Mouse (Mus musculus): ENCODE results near the gene Tmem63b. TPM values are rescaled to one million over a fixed set of nuclear protein-coding genes. Genes with fewer than 3 reads are reported as not detected.

The Tmem63b gene
- polyA plus RNA-seq, 1 experiment from 2014 or later, result 49.3 TPM

- 94% methylated on average over 6 of the region's 6 CpGs for WGBS
- H3K9me3 ChIP-seq (ENCODE audit: control insufficient read depth, low read length), result no peaks in the 10 kb centered on the region
- H3K9ac ChIP-seq (ENCODE audit: low read length), result no peak overlapping the region
- H3K4me2 ChIP-seq, result no peak overlapping the region
- 0 out of 2 replicates have a peak, but pooled peaks cover 4% of the 10 kb centered on the region for H3K36me3 ChIP-seq (ENCODE audit: control insufficient read depth, insufficient read depth, low read length)
- peaks cover 5% of the 10 kb centered on the region; the same call in 1 of the 2 replicates for H3K4me1 ChIP-seq (ENCODE audit: control insufficient read depth, insufficient read depth, low read length)
- H3K27ac ChIP-seq (ENCODE audit: low read depth, low read length), result no peak overlapping the region
- DNase-seq (ENCODE audit: low spot score, missing footprints), result no peak
- H3K27me3 ChIP-seq (ENCODE audit: control insufficient read depth, insufficient read depth, low read length), result no peaks in the 10 kb centered on the region
- no peak overlapping the region for H3K4me3 ChIP-seq (ENCODE audit: low read depth, low read length)
- no peak for ATAC-seq (ENCODE audit: low FRiP score)
Observed at GRCm38 (mm10) chr17:45698368-45698767, 11.7 kb upstream of the Tmem63b start.

GRCm38 (mm10) chr17:45696981-45697380 lies 10.3 kb upstream of the Tmem63b start:
- Histone ChIP-seq H3K4me3 (ENCODE audit: low read depth, low read length) (no peak overlapping the region), H3K27ac (ENCODE audit: low read depth, low read length) (no peak overlapping the region), H3K36me3 (ENCODE audit: control insufficient read depth, insufficient read depth, low read length) (0 out of 2 replicates have a peak, but pooled peaks cover 4% of the 10 kb centered on the region), H3K9ac (ENCODE audit: low read length) (no peak overlapping the region), H3K27me3 (ENCODE audit: control insufficient read depth, insufficient read depth, low read length) (no peaks in the 10 kb centered on the region), H3K4me1 (ENCODE audit: control insufficient read depth, insufficient read depth, low read length) (peaks cover 5% of the 10 kb centered on the region; the same call in 1 of the 2 replicates), H3K4me2 (no peak overlapping the region), H3K9me3 (ENCODE audit: control insufficient read depth, low read length) (no peaks in the 10 kb centered on the region)
- DNase-seq (ENCODE audit: low spot score, missing footprints) (no peak), ATAC-seq (ENCODE audit: low FRiP score) (no peak)
- 85% methylated on average over 9 of the region's 9 CpGs for WGBS

GRCm38 (mm10) chr17:45695227-45696120 lies 8.8 kb upstream of the Tmem63b start:
- H3K4me3 ChIP-seq (ENCODE audit: low read depth, low read length), result no peak overlapping the region
- 79% methylated on average over 23 of the region's 23 CpGs for WGBS
- H3K27ac ChIP-seq (ENCODE audit: low read depth, low read length), result no peak overlapping the region
- no peaks in the 10 kb centered on the region for H3K27me3 ChIP-seq (ENCODE audit: control insufficient read depth, insufficient read depth, low read length)
- no peak for ATAC-seq (ENCODE audit: low FRiP score)
- no peak overlapping the region for H3K9ac ChIP-seq (ENCODE audit: low read length)
- no peak for DNase-seq (ENCODE audit: low spot score, missing footprints)
- H3K36me3 ChIP-seq (ENCODE audit: control insufficient read depth, insufficient read depth, low read length), result 0 out of 2 replicates have a peak, but pooled peaks cover 4% of the 10 kb centered on the region
- no peaks in the 10 kb centered on the region for H3K4me1 ChIP-seq (ENCODE audit: control insufficient read depth, insufficient read depth, low read length)
- no peak overlapping the region for H3K4me2 ChIP-seq
- H3K9me3 ChIP-seq (ENCODE audit: control insufficient read depth, low read length), result no peaks in the 10 kb centered on the region

- Histone ChIP-seq H3K9ac (ENCODE audit: low read length) (no peak overlapping the region), H3K27me3 (ENCODE audit: control insufficient read depth, insufficient read depth, low read length) (no peaks in the 10 kb centered on the region), H3K4me1 (ENCODE audit: control insufficient read depth, insufficient read depth, low read length) (no peaks in the 10 kb centered on the region), H3K4me3 (ENCODE audit: low read depth, low read length) (no peak overlapping the region), H3K27ac (ENCODE audit: low read depth, low read length) (no peak overlapping the region), H3K9me3 (ENCODE audit: control insufficient read depth, low read length) (no peaks in the 10 kb centered on the region), H3K36me3 (ENCODE audit: control insufficient read depth, insufficient read depth, low read length) (0 out of 2 replicates have a peak, but pooled peaks cover 4% of the 10 kb centered on the region), H3K4me2 (no peak overlapping the region)
- no peak for DNase-seq (ENCODE audit: low spot score, missing footprints)
- WGBS, result 88% methylated on average over 18 of the region's 18 CpGs
- ATAC-seq (ENCODE audit: low FRiP score), result no peak
Observed at GRCm38 (mm10) chr17:45693812-45694565, 7.3 kb upstream of the Tmem63b start.

GRCm38 (mm10) chr17:45692159-45692558 lies 5.5 kb upstream of the Tmem63b start:
- WGBS, result 85% methylated on average over 5 of the region's 5 CpGs
- Histone ChIP-seq H3K36me3 (ENCODE audit: control insufficient read depth, insufficient read depth, low read length) (no peaks in the 10 kb centered on the region), H3K27ac (ENCODE audit: low read depth, low read length) (no peak overlapping the region), H3K4me2 (no peak overlapping the region), H3K9me3 (ENCODE audit: control insufficient read depth, low read length) (no peaks in the 10 kb centered on the region), H3K27me3 (ENCODE audit: control insufficient read depth, insufficient read depth, low read length) (no peaks in the 10 kb centered on the region), H3K4me3 (ENCODE audit: low read depth, low read length) (no peak overlapping the region), H3K9ac (ENCODE audit: low read length) (no peak overlapping the region), H3K4me1 (ENCODE audit: control insufficient read depth, insufficient read depth, low read length) (peaks cover 3% of the 10 kb centered on the region)
- no peak for DNase-seq (ENCODE audit: low spot score, missing footprints)
- ATAC-seq (ENCODE audit: low FRiP score), result no peak

GRCm38 (mm10) chr17:45690044-45690443 lies 3.3 kb upstream of the Tmem63b start:
- DNase-seq (ENCODE audit: low spot score, missing footprints) (no peak), ATAC-seq (ENCODE audit: low FRiP score) (no peak)
- Histone ChIP-seq H3K4me2 (no peak overlapping the region), H3K4me1 (ENCODE audit: control insufficient read depth, insufficient read depth, low read length) (peaks cover 10% of the 10 kb centered on the region), H3K4me3 (ENCODE audit: low read depth, low read length) (no peak overlapping the region), H3K9ac (ENCODE audit: low read length) (no peak overlapping the region), H3K27me3 (ENCODE audit: control insufficient read depth, insufficient read depth, low read length) (no peaks in the 10 kb centered on the region), H3K9me3 (ENCODE audit: control insufficient read depth, low read length) (no peaks in the 10 kb centered on the region), H3K27ac (ENCODE audit: low read depth, low read length) (no peak overlapping the region), H3K36me3 (ENCODE audit: control insufficient read depth, insufficient read depth, low read length) (no peaks in the 10 kb centered on the region)
- 91% methylated on average over 4 of the region's 4 CpGs for WGBS

GRCm38 (mm10) chr17:45689120-45689519 lies 2.4 kb upstream of the Tmem63b start:
- no peak overlapping the region for H3K4me2 ChIP-seq
- H3K4me1 ChIP-seq (ENCODE audit: control insufficient read depth, insufficient read depth, low read length), result peaks cover 17% of the 10 kb centered on the region
- no peaks in the 10 kb centered on the region for H3K36me3 ChIP-seq (ENCODE audit: control insufficient read depth, insufficient read depth, low read length)
- ATAC-seq (ENCODE audit: low FRiP score) (no peak), DNase-seq (ENCODE audit: low spot score, missing footprints) (no peak)
- no peaks in the 10 kb centered on the region for H3K9me3 ChIP-seq (ENCODE audit: control insufficient read depth, low read length)
- 89% methylated on average over 9 of the region's 9 CpGs for WGBS
- H3K27me3 ChIP-seq (ENCODE audit: control insufficient read depth, insufficient read depth, low read length), result no peaks in the 10 kb centered on the region
- no peak overlapping the region for H3K27ac ChIP-seq (ENCODE audit: low read depth, low read length)
- no peak overlapping the region for H3K9ac ChIP-seq (ENCODE audit: low read length)
- no peak overlapping the region for H3K4me3 ChIP-seq (ENCODE audit: low read depth, low read length)

- WGBS, result 2% methylated on average over 46 of the region's 50 CpGs
Observed at GRCm38 (mm10) chr17:45686093-45686619, 549 bp downstream of the Tmem63b start, which contains the start of gene Mrpl14. Mrpl14 (plus strand) TSS chr17:45686322.

More at GRCm38 (mm10) chr17:45686093-45686619, 549 bp downstream of the Tmem63b start, which contains the start of gene Mrpl14:
- DNase-seq (ENCODE audit: low spot score, missing footprints), result peak; percentile 100
- Histone ChIP-seq H3K27ac (ENCODE audit: low read depth, low read length) (peak within 1 kb of the TSS; percentile 83), H3K9ac (ENCODE audit: low read length) (peak within 1 kb of the TSS; percentile 77), H3K4me3 (ENCODE audit: low read depth, low read length) (peak within 1 kb of the TSS; percentile 69), H3K9me3 (ENCODE audit: control insufficient read depth, low read length) (no peaks in the 10 kb centered on the region), H3K4me2 (peak within 1 kb of the TSS; percentile 90), H3K36me3 (ENCODE audit: control insufficient read depth, insufficient read depth, low read length) (no peaks in the 10 kb centered on the region), H3K4me1 (ENCODE audit: control insufficient read depth, insufficient read depth, low read length) (peaks cover 17% of the 10 kb centered on the region), H3K27me3 (ENCODE audit: control insufficient read depth, insufficient read depth, low read length) (no peaks in the 10 kb centered on the region)
- peak; percentile 93 for ATAC-seq (ENCODE audit: low FRiP score)

All from midbrain, embryonic 11.5 days (tissue).